Mouse (Mus musculus) cerebellum, postnatal 4 days (tissue): ENCODE results near the gene Alox15.

Experiments
- DNase-seq, 2 experiments: peaks; one replicate each; pipeline ENCODE4 v3.0.0; 2022; ENCODE audit warnings: low spot score in 2 of 2, mixed read lengths in 1 of 2

Gene Alox15

DNA sequence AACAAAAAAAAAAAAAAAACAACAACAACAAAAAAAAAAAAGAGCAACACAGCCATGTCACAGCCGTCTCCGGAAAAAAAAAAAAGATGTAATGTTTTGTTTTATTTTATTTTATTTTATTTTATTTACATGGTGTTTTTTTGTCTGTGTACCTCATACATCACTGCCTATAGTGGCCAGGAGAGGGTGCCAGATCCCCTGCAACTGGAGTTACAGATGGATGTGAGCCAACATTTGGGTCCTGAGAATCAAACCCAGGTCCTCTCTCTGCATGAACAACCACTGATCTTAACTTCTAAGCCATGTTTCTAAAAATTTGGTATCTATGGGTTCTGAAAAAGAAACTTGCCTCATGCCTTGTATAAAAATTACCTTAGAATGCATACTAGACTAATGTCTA, 43.5 kb downstream of the Alox15 start:
- no peak for DNase-seq

DNA sequence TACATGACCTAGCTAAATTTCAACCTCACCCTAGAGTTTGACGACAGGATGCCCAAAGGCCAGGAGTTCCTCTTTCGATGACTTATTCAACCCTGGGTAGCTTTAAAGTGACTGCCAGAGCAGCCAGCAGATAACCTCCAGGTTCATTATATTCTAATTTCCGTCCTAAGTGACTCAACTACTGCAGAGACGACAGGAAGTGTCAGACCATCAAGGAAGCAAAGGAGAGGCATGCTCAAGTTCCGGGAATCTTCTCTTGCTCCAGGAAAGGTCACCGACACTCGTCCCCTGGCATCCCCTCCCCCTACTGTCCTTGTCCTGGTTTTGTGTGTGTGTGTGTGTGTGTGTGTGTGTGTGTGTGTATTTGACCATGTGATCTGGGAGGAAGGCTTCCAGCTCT, 45.7 kb downstream of the Alox15 start:
- no peak for DNase-seq

DNA sequence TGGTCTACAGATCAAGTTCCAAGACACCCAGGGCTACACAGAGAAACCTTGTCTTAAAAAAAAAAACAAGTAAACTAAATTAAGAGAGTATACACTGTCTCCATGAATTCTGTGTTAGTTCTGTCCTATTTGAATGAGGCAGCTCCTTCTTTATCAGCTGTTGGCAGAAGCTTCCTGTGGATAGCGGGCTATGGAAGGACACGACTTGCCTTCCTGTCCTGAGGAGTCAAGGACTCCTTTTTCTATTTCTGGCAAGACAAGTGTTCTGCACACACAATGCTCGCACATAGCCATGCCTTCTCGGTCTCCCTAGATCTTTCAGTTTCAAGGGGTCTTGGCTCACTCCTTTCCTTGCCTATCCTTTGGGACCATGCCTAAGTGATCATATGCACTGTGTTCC, 49.5 kb downstream of the Alox15 start:
- no peak for DNase-seq

DNA sequence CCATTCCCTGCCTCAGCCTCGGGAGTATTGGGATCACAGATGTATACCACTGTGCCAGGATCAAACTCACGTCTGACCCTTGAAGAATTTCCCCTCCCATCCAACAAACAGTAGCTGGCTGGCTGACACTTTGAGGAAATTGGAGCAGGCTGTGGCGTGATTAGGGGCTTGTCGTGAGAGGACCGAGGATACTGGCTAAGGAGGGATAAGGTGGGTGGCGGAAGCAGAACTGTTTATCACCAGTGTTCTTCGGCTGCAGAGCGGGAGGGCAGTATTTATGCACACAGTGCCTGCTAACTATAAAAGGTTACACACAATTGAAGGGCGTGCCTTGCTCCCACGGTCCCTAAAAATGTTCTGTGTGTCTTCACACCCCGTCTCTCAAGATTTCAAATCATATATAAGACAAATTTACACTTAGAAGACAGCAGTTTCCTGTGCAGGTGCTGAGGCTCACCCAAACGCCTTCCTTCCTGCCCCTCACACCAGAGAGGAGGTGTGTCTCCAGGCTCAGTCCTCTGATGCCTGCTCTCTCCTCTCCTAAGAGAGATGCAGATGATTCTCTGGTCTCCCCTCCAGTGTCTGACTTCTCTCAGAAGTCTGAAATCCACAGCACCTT, 53.9 kb downstream of the Alox15 start:
- DNase-seq: no peak

DNA sequence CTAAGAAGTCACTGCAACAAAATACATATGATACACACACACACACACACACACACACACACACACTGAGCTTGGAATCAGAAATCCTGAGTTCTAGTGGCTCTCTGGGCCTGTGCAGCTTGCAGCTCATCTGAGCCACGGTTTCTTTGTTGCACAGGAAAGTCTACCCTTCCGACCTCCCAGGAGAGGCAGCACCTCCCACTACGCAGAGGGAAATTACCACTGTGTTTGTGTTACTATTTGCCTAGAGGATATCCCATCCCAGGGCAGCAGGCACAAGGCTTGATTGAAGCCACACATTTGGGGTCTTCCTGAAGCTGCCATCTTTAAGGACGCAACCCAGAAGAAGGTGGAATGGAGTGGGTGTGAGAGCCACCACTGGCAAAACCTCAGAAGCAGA, 54.4 kb downstream of the Alox15 start:
- no peak for DNase-seq
